In genomic region chr17:48972866-48973265, GRCm38 (mm10) we compare ENCODE assay signal across 26 mouse cellular contexts. TPM values are rescaled to one million over a fixed set of nuclear protein-coding genes. Genes with fewer than 3 reads are reported as not detected.
"Had no signal": no experiment of that assay in that cellular context is flagged by ENCODE, and none has a peak within 500 bp of the region (broad histone marks: within the 10 kb centered on the region; RNA-seq: fewer than 3 reads in every experiment).

No protein-coding gene starts in this region.

- H3K9ac ChIP-seq: heart, embryonic 13.5 days; heart, embryonic 15.5 days; hindbrain, embryonic 13.5 days; hindbrain, embryonic 15.5 days; limb, embryonic 12.5 days; liver, embryonic 13.5 days; liver, embryonic 15.5 days had no signal

- H3K36me3 ChIP-seq: heart, embryonic 13.5 days; heart, embryonic 15.5 days; hindbrain, embryonic 13.5 days; hindbrain, embryonic 15.5 days; limb, embryonic 12.5 days; liver, embryonic 13.5 days; liver, embryonic 15.5 days had no signal

- H3K4me3 ChIP-seq: heart, adult 2 months; heart, embryonic 13.5 days; heart, embryonic 15.5 days; hindbrain, embryonic 13.5 days; hindbrain, embryonic 15.5 days; layer of hippocampus, adult 2 months; left cerebral cortex, adult 2 months; limb, embryonic 12.5 days; liver, embryonic 13.5 days; liver, embryonic 15.5 days had no signal

- H3K27ac ChIP-seq: heart, adult 2 months; heart, embryonic 13.5 days; heart, embryonic 15.5 days; hindbrain, embryonic 13.5 days; hindbrain, embryonic 15.5 days; hindbrain, postnatal 0 days; layer of hippocampus, adult 2 months; left cerebral cortex, adult 2 months; limb, embryonic 12.5 days; liver, embryonic 13.5 days; liver, embryonic 15.5 days had no signal

- H3K27me3 ChIP-seq: hindbrain, embryonic 15.5 days; limb, embryonic 12.5 days; liver, embryonic 13.5 days; liver, embryonic 15.5 days had no signal

- H3K9me3 ChIP-seq: heart, embryonic 13.5 days; heart, embryonic 15.5 days; hindbrain, embryonic 13.5 days; hindbrain, embryonic 15.5 days; limb, embryonic 12.5 days; liver, embryonic 13.5 days; liver, embryonic 15.5 days had no signal

- DNase-seq: gastrocnemius, postnatal 14 days; gastrocnemius, postnatal 36 days; heart, adult 11 months; heart, adult 2 months; heart, postnatal 14 days; heart, postnatal 36 days; kidney, adult 18-20 months; kidney, adult 8-10 months; kidney, postnatal 10 days; kidney, postnatal 25 days; kidney, postnatal 4 days; left cerebral cortex, postnatal 4 days; liver; liver, embryonic 13.5 days had no signal

- ATAC-seq: hindbrain, postnatal 0 days; intestine, embryonic 16.5 days had no signal

- H3K4me1 ChIP-seq: heart, embryonic 13.5 days; heart, embryonic 15.5 days; liver, embryonic 13.5 days; liver, embryonic 15.5 days had no signal

- H3K4me2 ChIP-seq: heart, embryonic 11.5 days; heart, embryonic 13.5 days; heart, embryonic 15.5 days; hindbrain, embryonic 13.5 days; hindbrain, embryonic 15.5 days; limb, embryonic 12.5 days; liver, embryonic 11.5 days; liver, embryonic 13.5 days; liver, embryonic 15.5 days had no signal

RNA-seq across cellular contexts. Expression of gene Lrfn2, which starts 40.7 kb away (rescaled TPM):
- polyA plus RNA-seq: heart, embryonic 11.5 days; liver, embryonic 15.5 days had no signal
